Mouse (Mus musculus) bone marrow, adult 2 months (tissue): ENCODE data around the gene Rnf182.

Source experiments
- CTCF ChIP-seq: fragments of 200-500 bp; IDR thresholded peaks from 2 replicates; pipeline ENCODE4 v1.5.1; 2011; ENCODE audit warnings: low read length, control low read depth; ENCODE audit not compliant: control insufficient read depth, insufficient read depth
- POLR2A ChIP-seq: fragments of 200-500 bp; IDR thresholded peaks from 2 replicates; pipeline ENCODE4 v1.6.1; 2011; ENCODE audit warnings: low read depth, mild to moderate bottlenecking, control low read depth, low read length, borderline replicate concordance; ENCODE audit not compliant: control insufficient read depth

DNA sequence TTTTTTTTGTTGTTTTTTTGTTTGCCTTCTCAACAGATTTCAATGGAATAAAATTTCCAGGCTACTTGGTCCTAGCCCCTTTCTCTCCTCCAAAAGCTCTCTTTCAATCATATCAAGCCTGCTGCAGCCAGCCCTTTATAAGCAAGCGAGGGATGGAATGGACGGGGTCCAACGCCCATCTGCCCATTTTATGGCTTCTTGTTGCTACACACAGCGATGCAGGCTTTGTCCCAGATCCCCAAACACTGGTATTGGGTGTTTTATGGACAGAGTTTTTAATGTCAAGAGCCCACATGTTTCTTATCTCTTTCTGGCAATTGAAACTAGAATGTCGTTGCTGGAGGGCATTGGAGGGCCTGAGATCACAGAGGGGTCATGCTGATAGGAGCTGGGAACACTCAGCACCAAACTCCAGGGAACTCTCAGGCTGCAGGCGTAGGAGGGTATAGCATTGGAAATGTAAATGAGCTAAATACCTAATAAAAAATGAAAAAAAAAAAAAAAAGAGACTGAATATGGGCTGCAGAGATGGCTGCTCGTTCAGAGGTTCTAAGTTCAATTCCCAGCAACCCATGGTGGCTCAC lies 89.1 kb downstream of the Rnf182 start:
- TF ChIP-seq POLR2A = no peak
- TF ChIP-seq CTCF = no peak
